Mouse (Mus musculus) adrenal gland, postnatal 36 days (tissue): Measurements from ENCODE around the gene Sae1. TPM values are rescaled to one million over a fixed set of nuclear protein-coding genes. Genes with fewer than 3 reads are reported as not detected.
"Not testable (repeated sequence)": the region's sequence is repeated elsewhere in the genome, so short reads cannot be mapped to it uniquely, and the experiment has no call there.

Experiments
- DNase-seq, 2 experiments: peaks; one replicate each; pipeline ENCODE4 v3.0.0; 2021; ENCODE audit warnings: mixed read lengths in 1 of 2
- total RNA-seq, 2 experiments: library from RNA; stranded (reverse); gene quantifications; 2 replicates each; pipeline ENCODE4 v1.2.3; 2021

The Sae1 gene
- total RNA-seq, 2 experiments from 2014 or later, result 69.1 to 70.8 TPM

DNA sequence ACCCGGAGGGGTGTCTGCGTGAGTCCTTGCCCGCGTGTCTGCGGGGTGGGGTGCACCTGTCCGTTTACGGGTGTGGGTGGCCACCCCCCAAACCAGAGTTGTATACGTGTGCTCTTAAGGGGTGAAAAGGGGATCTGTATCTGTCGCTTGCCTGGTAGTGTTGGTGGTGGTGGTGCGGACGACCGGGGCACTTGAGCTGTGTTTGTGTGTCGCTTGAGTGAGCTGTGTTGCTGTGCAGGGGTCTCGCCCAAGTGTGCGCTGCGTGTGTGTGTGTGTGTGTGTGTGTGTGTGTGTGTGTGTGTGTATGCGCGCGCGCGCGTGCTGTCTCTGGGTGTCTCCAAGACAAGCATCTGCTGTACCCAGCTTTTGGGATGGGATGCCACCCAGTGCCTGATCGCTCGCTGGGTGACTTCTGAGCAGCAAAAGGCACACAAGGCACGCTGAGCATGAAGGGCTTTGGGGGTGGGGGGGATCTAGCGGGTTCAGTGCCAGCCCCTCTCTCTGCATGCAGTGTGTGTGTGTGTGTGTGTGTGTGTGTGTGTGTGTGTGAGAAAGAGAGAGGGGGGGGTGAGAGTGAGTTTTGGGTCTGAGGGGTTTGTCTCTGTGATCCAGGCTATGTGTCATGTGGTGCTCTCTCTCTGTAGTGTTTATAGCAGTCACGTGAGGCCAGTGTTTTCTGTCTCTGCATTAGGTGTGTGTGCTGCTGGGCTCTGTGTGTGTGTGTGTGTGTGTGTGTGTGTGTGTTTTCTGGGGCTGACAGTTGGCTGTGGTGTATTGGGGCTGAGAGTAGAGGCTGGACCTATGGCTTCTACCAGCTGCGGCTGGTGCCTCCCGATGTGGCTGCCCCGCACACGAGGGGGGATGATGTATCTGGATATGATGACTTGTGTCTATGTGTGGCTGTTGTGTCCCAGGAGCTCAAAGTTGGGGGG is 76.8 kb downstream of the Sae1 start:
- peak; percentile 39 to 53 for DNase-seq

DNA sequence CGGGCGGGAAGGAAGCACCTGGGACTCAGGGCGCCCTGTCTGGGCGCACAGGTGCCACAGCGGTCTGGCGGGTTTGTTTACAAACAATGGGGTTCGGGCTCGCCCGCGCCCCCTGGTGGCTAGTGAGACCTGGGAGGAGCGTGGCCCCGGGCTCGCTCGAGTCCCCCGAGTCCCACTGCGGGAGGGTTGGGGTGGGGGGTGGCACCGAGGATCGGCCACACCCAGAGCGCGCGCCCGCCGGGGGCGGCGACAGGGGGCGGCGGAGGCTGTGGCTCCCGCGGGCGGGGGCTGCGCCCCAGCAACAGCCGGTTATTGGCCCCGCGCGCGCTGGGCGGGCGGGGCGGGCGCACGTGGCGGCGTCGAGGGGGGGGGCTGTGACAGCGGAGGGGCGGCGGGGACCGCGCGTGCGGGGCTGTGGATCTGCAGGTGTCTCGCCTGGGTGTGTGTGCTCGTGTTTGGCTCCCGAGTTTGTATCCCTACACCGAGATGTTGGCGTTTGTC is 77.5 kb downstream of the Sae1 start:
- peak; percentile 86 to 92 for DNase-seq

GRCm38 (mm10) chr7:16309318-16310019 is 78.1 kb downstream of the Sae1 start:
- peak; percentile 94 to 98 for DNase-seq

- no peak for DNase-seq
Measured at GRCm38 (mm10) chr7:16308555-16309317, 78.9 kb downstream of the Sae1 start.

DNA sequence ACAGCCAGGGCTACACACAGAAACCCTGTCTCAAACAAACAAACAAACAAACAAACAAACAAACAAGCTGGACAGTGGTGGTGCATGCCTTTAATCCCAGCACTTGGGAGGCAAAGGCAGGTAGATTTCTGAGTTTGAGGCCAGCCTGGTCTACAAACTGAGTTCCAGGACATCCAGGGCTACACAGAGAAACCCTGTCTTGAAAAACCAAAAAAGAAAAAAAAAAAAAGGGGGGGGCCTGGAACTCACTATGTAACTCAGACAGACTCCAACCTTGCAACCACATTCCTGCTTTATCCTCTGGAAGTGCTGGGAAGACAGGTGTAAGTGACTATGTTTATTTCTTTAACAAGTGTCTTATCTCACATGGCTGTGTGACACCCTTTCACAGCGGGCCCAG is 79.5 kb downstream of the Sae1 start, which contains the start of gene Bbc3:
Gene Bbc3 (plus strand): TSS at position 301 of the 400 bp plus-strand sequence.
- not testable (repeated sequence) for DNase-seq

DNA sequence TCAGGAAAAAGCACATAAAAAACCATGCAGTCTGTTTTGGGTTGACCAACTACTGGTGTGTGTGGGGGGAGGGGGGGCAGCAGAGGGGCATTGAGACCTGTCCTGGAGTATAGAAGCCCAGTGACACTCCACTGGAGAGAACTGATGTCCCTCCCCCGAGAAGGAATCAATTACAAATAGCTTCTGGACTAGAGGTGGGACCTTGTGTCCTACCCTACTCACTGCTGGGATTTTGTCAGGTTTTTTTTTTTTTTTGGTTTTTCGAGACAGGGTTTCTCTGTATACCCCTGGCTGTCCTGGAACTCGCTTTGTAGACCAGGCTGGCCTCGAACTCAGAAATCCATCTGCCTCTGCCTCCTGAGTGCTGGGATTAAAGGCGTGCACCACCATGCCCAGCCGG is 80.5 kb downstream of the Sae1 start:
- not testable (repeated sequence) for DNase-seq

GRCm38 (mm10) chr7:16299419-16300035 is 88.1 kb downstream of the Sae1 start:
- peak; percentile 96 for DNase-seq

DNA sequence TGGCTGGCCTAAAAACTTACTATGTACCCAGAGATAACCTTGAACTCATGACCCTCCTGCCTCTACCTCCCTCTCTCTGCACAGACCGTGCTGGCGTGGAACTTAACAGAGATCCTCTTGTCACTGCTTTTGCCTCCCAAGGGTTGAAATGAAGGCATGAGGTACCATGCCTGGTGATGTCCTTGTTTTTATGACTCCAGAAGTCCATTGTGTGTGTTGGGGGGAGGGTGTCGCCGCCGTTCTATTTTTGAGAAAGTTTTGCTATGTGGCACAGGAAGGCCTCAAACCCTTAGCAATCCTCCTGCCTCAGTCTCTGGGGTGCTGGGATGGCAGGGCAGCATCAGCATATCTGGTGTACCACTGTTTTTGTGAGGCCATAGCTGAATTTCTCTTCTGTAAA is 88.7 kb downstream of the Sae1 start:
- DNase-seq, result no peak

DNA sequence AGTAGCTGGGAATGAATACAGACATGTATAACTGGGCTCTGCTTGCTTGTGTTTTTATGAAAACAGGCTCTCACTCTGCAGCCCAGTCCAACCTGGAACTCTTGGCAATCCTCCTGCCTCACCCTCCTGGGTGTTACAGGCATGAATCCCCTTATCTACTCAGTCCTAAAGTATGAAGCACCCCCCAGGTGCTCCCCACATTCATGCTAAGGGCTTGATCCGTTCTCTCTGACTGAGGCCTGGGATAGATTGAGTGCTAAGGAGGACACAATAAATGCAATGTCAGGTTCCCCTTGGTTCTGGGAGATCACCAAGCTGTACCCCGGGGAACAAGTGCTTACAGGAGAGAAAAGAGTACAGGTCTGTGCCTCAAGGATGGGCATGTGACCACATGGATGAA is 90.0 kb downstream of the Sae1 start:
- DNase-seq, result no peak

DNA sequence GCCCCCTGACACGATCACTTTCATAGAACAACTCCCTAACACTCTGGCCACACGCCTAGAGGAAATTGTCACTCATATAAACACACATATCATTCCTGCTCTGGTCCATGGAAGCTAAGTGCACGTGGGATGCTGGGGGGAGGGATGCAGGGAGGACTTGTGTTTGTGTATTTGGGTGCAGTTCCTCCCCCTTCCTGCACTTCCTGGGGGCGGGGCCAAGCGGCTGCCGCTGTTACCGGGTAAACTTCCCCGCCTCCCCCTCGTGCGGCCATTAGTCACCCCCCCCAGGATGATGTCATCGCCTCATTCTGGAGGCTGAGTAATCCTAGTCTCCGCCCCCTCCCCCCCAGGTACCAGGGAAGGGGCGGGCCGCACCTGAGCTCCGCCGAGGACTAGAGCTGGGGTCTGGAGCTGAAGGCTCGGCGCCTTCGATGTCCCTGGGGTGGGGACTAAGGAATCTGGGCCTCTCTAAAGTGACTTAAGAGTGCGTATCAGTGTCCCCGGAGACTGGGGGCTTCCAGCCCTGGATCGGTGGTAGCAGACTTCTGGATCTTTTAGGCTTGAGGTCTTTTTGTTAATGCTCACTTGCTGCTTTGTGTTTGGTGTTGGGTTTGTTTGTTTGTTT is 90.7 kb downstream of the Sae1 start:
- DNase-seq, result peak; percentile 92 to 97

DNA sequence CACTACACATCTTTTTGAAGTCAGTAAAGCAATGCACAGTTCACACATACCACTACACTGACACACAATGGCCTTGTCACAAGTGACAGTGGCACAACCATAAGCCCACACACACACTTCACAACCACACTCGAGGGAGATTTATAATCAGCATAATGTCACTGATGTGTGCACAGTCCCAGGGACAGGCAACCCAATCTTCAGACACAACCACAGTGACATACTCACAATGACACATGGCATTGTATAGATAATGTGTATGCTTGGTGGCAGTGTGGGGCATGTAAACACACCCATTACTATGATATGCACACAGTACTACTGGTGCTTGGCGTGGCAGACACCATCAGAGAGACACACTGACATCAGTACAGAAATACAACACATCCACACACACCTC is 91.5 kb downstream of the Sae1 start:
- DNase-seq, result no peak

- peak; percentile 89 for DNase-seq
Measured at GRCm38 (mm10) chr7:16295321-16295900, 92.2 kb downstream of the Sae1 start.

- DNase-seq, result peak; percentile 95
Measured at GRCm38 (mm10) chr7:16294837-16295236, 92.8 kb downstream of the Sae1 start.

- DNase-seq, result no peak
Measured at GRCm38 (mm10) chr7:16294346-16294745, 93.3 kb downstream of the Sae1 start.

DNA sequence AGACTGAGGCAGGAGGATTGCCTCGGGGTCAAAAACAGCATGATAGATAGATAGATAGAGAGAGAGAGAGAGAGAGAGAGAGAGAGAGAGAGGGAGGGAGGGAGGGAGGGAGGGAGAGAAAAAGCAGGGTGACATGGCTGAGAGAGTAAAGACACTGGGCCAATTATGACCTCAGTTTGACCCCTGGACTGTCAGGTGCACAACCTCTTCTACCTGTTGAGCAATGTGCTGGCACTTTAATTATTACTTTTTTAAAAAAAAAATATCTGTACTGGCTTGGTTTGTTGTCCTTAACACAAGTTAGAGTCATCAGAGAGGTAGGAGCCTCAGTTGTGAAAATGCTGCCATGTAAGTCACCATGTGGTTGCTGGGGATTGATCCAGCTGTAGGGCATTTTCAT is 99.8 kb downstream of the Sae1 start:
- no peak for DNase-seq

DNA sequence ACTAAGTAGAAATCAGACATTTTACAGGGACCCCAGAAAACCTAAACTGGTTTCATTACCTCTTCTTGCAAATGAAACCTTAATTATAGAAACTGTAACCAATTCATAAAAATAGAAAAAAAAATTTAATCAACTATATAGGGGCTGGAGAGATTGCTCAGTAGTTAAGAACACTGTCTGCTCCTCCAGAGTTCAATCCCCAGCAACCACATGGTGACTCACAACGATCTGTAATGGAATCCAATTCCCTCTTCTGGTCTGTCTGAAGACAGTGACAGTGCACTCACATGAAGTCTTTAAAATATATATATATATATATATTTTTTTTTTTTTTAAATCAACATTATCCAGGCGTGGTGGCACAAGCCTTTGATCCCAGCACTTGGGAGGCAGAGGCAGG is 100.6 kb downstream of the Sae1 start:
- no peak for DNase-seq

DNA sequence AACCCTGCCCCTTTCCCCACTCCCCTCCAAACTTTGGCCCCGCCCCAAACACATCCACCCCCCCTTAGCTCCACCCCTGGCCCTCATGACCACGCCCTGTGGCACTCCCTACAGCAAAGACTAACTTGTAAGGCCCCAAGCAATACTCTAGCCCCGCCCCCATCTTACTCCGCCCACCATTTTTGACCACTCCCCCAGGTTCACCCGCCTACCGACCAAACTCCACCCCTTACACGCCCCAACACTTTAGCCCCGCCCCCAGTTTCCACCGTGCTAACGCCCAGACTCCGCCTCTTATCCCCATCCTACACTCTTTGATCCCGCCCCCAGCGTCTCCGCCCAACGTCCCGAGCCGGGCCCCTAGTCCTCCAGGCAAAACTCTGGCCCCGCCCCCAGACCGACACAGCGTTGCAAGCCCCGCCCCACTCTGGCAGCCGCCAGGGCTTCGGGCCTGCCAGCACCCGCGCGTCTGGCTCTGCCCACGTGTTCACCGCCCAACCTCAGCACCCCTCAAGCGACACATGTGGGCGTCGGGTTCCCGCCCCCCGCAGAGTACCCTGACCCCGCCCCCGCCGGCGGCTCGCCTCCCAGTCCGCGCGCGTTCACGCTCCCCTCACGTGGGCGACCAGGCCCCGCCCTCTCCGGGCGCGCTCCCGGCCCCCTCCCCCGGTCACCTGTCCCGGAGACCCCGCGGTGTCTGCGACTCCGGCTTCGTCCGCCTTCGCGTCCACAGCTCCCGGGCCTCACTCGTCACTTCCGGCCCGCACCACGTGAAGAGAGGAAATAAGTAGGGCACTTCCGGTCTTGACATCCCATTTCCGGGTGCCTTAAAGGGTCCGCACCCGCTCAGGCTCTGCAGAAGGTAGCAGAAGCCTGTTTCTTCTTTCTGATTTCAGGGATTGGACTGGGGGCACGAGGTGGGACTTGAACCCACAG is 101.3 kb downstream of the Sae1 start, which contains the start of gene Ccdc9:
Gene Ccdc9 (minus strand): TSS at position 770 of the 936 bp plus-strand sequence.
- DNase-seq, result peak; percentile 100

DNA sequence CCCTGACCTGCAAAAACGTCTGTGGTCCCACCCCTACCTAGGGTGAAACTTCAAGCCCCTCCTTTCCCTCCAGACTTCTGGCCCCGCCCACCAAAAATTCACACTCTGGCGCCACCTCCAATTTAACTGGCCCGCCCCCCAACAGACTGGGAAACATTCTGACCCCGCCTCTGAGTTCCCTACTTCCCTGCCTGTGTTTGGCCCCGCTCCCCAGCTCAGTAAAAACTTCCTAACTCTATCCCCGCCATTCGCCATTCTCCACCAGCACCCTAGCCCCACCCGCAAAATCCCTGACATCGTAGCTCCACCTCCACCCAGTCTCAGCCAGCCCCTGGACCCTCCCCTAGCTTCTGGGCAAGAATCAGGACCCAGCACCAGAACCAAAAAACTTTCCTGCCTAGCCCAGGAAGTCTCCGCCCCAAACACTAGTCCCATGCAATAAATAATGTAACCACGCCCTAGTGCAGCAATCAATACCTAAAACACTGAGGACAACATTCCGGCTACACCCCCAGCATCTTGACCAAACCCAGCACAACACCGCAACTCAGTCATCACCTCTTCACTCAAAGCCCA is 102.1 kb downstream of the Sae1 start:
- peak; percentile 71 to 79 for DNase-seq

DNA sequence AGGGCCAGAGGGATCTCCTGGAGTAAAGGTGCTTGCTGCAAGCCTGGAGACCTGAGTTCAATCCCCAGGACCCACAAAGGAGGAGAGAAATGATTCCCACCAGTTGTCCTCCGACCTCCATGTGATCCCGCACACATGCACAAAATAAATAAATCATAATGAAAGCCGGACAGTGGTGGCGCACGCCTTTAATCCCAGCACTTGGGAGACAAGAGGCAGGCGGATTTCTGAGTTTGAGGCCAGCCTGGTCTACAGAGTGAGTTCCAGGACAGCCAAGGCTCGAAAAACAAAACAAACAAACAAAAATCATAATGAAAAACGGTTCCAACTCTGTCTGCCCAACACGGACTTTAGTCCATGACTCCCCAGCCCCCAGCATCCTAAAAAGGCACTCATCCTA is 102.7 kb downstream of the Sae1 start:
- DNase-seq, result no peak
